Mouse (Mus musculus) neutrophil, adult 5-6 weeks (primary cell): ENCODE data around the gene Elmo1. TPM values are rescaled to one million over a fixed set of nuclear protein-coding genes. Genes with fewer than 3 reads are reported as not detected.

Source experiments
- ATAC-seq: fragments of 151-379, 151-347 bp; 2 replicates; pipeline ENCODE4 v1.8.0; 2017; ENCODE audit warnings: mild to moderate bottlenecking, moderate TSS enrichment; ENCODE audit not compliant: insufficient number of reproducible peaks, poor library complexity, low FRiP score, severe bottlenecking; ENCODE audit errors: extremely low read depth
- total RNA-seq: library from RNA; stranded (forward); fragments of 200-1000 nt; gene quantifications from 2 replicates; pipeline ENCODE4 v1.2.3, GENCODE M21; 2017

The Elmo1 gene
- total RNA-seq, 1 experiment from 2014 or later = 117 TPM

DNA sequence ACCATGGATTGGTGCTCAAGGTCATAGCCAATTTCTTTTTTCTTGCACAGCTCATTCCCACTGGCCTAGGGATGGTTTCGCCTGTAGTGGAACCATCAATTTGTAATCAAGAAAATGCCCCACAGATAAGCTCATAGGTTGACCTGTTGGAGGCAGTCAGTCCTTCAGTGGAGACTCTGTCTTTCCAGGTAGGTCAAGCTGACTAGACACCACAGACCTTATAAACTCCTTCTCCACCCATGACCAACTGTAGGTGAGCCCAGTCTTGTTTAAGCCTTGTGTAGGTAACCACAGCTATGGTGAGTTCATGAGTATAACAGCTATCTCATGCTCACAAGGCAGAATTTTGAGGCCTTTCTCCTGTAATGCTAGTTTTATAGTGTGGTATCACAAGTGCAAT, 238.3 kb downstream of the Elmo1 start:
- no peak for ATAC-seq

DNA sequence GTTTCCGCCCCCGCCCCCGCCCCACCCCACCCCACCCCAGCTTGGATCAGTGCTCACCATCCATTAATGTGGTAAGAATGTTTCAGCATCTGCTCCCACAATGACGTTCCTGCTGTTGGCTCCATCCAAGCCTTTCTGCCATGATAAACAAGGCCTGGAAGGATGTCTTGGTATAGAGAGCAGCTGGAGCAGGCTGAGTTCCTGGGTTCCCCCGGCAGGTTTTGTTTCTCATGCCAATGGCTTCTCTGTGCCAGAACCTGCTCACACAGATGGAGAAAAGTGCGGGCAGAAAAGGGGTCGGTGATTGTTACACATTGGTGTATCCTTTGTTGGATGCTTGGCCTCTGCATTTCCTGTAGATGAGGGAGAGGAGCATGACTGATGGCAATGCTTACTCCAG, 240.6 kb downstream of the Elmo1 start:
- ATAC-seq = no peak

DNA sequence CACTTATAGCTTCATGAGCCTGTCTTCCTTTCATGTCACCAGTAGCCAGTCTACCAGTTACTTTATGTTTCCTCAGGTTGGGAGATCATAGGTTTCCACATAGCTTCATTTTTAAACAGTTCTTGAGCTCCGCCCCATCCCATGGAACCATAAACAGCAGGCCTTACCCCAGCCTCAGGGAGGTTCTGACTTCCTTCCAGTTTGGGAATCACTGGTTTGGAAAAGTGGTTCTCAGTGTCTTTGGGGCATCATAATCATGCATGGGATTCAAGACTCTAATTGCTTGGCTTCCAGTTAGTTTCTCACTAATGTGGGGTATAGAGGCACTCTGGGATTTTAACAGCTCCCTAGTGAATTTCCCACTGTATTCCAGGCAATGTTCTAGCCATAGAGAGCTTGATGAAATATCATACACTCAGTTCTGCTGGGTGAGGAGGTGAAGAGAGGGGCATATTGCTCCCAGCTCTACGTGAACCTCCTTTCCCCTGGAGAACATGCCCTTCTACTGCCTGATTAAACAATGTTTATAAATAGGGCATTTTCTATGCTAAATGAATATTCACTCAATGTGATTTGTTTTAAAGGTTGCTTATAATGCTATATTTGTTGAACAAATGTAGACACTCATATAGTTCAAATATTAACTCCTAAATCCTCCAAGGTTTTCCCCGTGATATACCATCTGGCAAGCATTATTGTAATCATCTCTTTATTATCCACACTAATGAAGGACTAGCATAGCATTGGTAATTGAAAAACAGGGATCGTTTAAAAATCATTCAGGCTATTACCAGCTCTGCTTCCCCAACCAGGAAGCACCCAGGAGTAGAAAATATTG, 244.9 kb downstream of the Elmo1 start:
- no peak for ATAC-seq

DNA sequence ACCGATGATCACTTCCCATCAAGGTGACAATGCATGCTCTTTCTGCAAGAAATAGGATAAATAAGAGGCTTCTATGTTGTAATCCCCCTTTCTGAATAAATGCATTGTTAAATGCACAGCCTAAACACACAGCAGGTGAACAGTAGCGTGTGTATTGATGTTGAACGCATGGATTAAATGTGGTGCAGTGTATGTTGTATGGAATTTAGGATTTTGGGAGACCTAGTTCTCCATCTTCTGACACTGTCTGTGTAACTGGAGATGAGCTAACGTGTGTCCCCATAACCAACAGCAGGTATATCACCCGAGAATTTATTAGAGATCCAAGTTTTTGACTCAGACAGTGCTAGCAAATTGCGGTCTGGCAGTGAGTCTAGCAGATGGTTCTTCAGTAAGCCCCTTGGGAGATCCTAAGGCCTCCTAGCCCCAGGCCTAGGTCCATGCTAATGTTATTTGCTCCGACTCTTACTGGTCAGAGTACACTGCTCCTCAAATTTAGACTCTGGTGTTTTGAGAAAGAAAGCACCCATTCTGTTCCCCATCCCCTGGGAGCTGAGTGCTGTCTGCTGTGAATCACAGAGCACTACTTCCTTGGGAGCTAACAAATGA, 245.6 kb downstream of the Elmo1 start:
- no peak for ATAC-seq

DNA sequence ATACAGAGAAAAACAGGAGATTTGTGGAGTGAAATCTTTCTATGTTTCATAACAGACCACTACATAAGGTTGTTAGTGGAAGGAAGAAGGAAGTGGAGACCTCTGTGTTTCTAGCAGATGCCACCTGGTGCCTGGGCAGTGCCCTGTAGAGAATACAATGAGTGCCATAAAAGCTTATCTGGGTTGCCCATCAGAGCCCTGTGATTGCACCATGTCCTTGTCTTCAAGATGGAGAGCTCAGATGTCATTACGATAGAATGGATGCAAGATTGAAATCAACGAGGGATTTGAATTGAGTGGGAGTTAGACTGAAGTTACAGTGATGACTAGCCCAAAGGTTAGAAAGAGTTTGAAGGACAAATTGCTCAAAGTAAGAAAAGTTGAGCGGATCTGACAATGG, 252.5 kb downstream of the Elmo1 start:
- ATAC-seq = no peak

DNA sequence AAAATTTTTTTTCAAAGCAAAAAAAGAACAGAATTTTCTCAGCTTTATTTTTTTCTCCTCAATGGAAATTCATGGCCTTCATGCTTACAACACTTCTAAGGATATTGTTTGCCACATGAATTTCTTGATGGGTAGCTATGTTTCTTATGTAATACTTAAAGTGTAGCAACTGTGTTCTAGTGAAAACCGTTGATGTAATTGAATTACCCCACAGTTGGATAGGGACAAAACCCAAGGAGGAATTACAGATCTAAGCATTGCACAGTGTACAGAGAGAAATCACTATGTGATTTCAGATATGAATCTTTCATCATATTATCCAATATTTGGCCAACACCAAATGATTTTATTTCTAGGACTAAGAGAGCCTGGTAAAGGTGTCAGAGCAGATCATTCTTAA, 259.4 kb downstream of the Elmo1 start:
- ATAC-seq = no peak

DNA sequence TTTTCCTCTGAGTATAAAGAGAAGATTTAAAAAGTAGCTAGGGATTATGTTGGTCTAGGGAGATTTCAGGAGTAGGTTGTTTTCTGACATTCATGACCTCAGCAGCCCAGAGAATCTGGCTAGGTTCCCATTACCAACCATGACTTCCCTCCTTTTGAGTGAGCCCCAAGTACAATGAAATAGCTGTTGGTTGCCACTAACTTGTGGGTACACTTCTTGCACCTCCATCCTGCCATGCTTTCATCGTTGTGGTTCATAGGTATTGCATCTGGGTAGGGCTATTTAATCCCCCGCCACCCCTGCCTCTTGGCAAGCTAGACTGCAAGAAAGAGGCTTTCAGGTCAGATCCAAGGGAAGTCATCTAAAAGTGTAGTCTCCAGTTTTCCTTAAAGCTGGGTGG, 262.2 kb downstream of the Elmo1 start:
- ATAC-seq = no peak

DNA sequence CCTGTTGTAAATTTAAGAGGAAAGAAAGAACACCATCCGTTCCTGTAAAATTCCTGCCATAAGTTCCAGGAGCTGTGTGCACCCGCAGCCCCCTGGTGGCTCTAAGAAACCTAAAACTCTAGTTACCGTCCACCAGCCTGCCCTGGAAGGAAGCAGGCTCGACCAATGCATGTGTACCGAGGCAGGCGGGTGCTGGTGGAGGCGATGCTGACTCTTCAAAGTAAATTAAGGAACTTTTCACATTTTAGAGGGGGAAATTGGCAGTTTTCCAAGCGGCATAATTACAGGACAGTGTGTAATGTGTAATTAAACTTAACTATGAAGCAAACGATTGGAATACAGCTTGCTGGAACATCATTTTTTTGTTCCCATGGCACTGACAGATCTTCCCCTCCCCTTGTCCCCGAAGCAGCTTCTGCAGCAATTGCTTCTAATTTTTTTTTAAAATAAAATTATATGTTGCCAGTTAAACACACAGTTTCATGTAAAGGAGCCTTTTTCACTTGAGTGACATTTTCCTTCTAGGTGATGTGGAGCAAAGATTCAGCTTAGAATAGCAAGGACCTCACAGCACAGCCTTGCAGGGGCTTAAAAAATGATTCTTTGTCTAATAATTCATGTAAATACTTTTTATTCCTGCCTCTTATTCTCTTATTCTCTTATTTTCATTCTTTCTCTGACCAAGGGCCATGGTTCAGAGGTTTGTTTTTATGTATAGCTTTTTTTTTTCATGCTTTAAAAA, 263.6 kb downstream of the Elmo1 start:
- ATAC-seq = no peak

DNA sequence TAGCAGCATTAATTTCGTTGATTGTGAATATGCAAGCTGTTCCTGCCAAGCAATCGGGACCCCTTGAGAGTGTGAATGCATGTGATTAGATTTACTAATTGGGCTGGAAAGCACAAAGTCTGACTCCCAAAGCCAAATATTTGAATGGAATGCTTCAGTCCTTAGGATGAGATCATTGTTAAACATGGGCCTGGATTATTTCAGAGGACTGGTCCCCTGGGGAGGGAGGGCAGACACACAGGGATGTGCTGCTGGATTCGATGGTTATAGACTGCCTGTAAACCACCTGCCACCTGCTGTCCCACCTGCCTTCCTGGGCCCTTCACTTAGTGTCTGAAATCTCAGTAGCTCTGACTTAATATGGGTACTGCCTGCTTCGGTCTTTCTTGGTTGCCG, 264.2 kb downstream of the Elmo1 start:
- no peak for ATAC-seq

DNA sequence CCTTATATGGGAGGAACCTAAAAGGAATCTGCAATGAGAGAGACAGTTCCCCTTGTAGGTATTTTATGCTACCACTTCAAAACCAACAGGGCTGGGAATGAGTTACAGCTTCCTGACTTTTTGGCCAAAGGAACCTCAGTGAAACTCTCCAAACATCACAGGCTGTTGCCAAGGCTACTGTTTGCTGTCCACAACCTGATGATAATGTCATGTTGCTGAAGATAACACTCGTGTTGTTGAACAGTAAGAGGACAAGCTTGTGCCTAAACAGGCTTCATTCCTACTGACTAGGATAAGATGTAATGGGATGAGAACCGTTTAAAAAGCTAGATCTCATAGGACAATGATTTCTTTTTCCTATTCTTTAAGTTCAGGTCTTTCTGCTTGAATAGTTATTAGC, 272.1 kb downstream of the Elmo1 start:
- ATAC-seq = no peak

DNA sequence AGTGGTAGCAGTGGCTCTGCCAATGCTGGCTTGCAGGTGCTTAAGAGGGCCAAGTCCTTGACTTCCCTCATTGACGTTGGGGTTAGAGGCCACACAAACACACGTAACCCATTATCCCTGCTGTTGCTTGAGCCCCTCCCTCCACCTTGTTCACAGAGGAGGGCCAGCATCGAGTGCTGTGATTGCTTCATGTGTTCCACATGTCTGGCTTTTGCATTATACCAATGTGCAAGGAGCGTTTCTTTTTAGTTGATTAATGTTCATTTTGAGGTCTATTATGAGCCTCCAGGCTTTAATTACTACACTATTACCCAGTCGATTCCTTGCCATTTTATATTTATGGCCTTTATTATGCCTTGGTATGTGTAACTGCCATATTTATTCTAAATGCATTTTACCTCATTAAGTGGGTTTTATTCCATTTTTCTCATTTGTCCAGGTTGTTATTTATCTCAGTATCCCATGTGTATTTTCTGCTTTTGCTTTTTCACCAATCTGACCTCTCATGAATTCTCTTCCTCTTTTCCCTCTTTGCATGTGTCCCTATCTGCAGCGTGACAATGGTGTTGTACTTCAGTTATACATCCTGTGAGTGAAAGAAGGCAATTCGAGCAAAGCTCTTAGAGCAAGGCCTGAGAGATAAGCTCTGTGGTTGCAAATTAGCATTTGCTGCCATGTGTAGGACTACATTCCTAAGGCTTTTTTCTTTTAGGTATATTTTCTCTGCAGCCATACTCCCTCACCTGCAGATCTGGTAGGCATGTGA, 275.6 kb downstream of the Elmo1 start:
- no peak for ATAC-seq

DNA sequence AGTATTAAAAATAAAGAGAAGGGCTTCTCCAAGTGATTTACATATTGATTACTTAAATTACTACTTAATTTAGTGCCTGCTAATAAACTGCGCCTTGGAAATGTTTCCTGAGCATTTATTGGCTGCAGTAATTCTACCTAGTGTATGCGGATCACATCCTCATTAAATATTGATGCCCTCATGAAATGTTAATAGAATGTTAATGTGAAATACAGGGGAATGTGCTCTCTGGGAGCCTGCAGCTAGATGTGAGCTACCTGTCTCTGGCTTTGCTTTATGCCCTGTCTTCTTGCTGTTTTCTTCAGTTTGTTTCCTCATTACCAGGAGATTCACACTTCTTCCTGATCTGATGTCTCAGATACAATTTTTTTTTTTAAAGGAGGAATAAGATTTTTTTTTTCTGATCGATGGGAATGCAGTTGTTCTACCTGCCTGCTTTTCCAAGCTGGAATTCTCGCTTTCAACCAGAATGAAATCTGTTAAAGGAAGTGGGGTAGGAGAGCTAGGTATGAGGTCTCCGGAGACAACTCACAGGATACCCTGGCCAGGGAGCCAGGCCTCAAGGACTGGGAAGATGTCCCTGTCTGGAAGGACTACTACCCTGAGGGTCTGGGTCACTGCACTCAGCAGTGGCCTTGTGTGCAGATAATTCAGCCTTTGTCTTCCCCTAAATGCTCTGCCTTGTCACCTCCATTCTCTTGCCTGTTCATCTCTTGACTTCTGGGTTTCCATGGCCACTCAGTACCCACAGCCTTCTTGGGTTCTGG, 279.8 kb downstream of the Elmo1 start:
- no peak for ATAC-seq

DNA sequence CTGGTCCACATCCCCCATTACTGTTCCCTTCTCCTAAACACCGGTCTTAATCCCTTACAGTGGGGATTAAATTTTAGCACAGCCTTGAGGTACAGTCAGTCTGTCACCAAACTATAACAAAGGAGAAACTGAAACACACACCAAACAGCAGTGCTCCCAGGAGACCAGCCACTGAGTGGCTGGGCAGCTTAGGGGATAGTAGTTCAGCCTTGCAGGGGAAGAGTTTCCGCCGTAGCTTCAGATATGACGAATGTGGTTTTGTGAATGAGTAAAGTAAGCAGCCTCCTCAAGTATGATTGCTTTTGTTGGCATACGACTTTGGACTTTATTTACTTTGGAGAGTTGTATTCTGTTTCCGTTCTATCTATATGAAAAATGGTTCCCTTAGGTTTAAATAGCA, 281.1 kb downstream of the Elmo1 start:
- peak; percentile 30; the same call in 1 of the 2 replicates for ATAC-seq

DNA sequence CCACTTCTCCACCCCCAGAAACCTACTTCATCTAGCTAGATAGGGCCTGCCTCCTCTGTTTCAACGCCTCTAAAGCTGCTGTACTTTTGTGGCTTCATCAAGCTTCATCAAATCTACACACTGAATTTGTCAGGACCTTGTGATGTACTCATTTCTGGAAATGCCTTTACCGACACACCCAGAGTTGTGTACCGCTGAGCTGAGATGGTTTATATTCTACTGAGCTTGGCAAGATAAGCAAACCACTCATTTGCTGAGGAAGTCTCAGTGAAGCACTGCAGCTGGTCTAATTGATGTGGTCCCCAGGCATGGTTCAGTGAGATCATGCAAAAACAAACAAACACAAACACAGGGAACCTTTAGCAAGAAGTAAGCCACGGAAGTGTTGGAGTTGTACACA, 281.9 kb downstream of the Elmo1 start:
- no peak for ATAC-seq

DNA sequence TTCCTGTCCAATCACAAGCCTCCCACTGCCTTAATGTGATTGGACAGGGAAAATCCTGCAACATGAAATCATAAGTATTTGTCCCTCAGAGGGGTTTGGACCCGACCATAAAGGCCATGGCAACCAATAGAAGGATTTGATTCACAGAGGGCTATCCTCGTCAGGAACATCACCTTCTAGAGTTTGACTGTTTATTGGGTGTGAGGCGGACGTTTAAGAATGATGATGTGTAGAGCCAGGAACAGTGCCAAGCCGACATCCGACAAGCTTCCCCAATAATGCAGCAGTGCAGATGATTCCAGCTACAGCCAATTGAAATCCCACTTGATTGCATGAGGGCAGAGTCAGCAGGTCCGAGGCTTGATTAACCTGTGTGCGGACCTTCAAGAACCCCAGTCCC, 288.5 kb downstream of the Elmo1 start:
- ATAC-seq = no peak

DNA sequence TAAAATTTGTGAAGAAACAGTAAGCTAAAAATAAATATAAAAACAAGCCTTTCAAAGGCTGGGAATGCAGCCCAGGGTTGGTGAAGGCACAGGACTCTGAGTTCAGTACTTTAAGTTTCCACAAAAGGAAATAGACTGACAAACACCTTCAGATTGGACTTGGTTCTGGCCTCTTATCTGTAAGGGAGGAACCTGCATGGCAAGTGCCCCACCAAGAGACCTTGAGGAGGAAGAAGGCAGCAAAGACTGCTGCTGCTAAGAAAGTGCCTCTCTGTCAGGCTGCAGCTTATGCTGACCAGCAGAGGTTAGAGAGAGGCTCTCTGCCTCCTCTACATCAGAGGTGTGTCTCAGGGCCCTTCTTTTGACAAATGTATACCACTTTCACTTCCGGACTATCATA, 293.5 kb downstream of the Elmo1 start:
- ATAC-seq = no peak

DNA sequence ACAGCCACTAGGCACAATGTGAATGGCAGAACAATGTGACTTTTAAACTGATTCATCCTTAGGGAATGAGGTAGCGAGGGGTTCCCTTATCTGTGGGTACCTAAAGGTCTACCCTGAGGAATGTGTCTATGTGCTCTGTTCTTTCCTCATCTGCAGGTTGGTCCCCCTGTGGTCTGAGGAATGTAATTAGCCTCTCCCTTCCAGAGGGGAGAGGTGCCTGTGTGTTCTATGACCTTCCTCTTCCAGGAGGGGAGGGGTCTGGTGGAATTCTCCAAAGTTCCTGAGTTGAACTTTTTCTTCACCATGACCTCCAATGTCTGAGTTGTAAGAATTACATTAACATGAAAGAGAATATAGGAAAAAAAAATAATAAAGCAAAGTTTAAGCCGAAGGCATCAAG, 294.4 kb downstream of the Elmo1 start:
- no peak for ATAC-seq

DNA sequence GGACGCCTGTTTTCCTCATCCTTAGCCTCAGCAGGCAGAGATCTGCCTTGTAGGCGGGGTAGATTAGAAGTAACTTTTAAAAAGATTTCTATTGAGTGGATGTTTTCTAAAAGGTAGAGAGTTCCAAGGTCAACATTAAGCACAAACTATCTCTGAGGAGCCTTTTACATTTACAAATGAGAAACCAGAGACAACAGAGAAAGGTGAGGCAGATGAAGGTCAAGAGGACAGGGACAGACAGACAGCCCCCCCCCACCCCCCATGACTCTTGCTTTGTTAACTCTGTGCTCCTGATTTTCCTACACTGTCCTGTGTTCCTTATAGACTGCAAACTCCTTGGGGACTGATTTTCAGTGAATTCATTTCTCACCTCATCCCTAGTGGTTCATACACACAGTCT, 295.0 kb downstream of the Elmo1 start:
- ATAC-seq = no peak
